Mouse (Mus musculus) lung, postnatal 0 days (tissue): ENCODE results near the gene Gngt2. TPM values are rescaled to one million over a fixed set of nuclear protein-coding genes. Genes with fewer than 3 reads are reported as not detected.

Source experiments
- ATAC-seq: fragments of 200-750 bp; cut with Nextera tagmentation; 2 replicates; pipeline ENCODE4 v1.8.0; 2017; ENCODE audit warnings: moderate library complexity
- DNase-seq: peaks from one replicate; pipeline ENCODE4 v3.0.0-alpha.2; 2016; ENCODE audit warnings: low spot score
- H3K27ac ChIP-seq: fragments of 300-500 bp; sonication (generic); 2 replicates; pipeline ENCODE4 v1.5.1; 2014; ENCODE audit warnings: antibody characterized with exemption, mild to moderate bottlenecking, low read length, mixed read lengths
- H3K27me3 ChIP-seq: fragments of 300-500 bp; sonication (generic); replicated peaks from 2 replicates; pipeline ENCODE4 v1.6.1; 2014; ENCODE audit warnings: low read length, mixed read lengths; ENCODE audit not compliant: insufficient read depth
- H3K36me3 ChIP-seq: fragments of 300-500 bp; sonication (generic); 2 replicates; pipeline ENCODE4 v1.6.1; 2014; ENCODE audit warnings: low read length, mixed read lengths; ENCODE audit not compliant: insufficient read depth
- H3K4me1 ChIP-seq: fragments of 300-500 bp; sonication (generic); 2 replicates; pipeline ENCODE4 v1.6.1; 2014; ENCODE audit warnings: antibody characterized with exemption, low read depth, low read length, mixed read lengths; ENCODE audit not compliant: insufficient read depth
- H3K4me2 ChIP-seq: fragments of 300-500 bp; sonication (generic); replicated peaks from 2 replicates; pipeline ENCODE4 v1.6.1; 2014; ENCODE audit warnings: low read depth, mild to moderate bottlenecking, low read length, moderate library complexity, mixed read lengths
- H3K4me3 ChIP-seq: fragments of 300-500 bp; sonication (generic); 2 replicates; pipeline ENCODE4 v1.5.1; 2014; ENCODE audit warnings: low read depth, low read length
- H3K9ac ChIP-seq: fragments of 300-500 bp; sonication (generic); replicated peaks from 2 replicates; pipeline ENCODE4 v1.6.1; 2014; ENCODE audit warnings: low read depth, mild to moderate bottlenecking
- H3K9me3 ChIP-seq: fragments of 300-500 bp; sonication (generic); 2 replicates; pipeline ENCODE4 v1.6.1; 2016; ENCODE audit warnings: low read length, mixed read lengths
- CTCF ChIP-seq: IDR thresholded peaks from 2 replicates; pipeline ENCODE4 v1.5.1; 2016; ENCODE audit warnings: antibody characterized with exemption, mild to moderate bottlenecking
- EP300 ChIP-seq: IDR thresholded peaks from 2 replicates; pipeline ENCODE4 v1.6.1; 2016; ENCODE audit warnings: antibody characterized with exemption, mild to moderate bottlenecking, control low read depth
- WGBS: fragments of 180-500 bp; shearing (Covaris S2); extraction: QIAGEN DNeasy Blood & Tissue Kit; methylation state at CpG from one replicate; pipeline ENCODE4 v1.1.7; 2014; 5-methylcytosine and 5-hydroxymethylcytosine counted together
- polyA plus RNA-seq: library from polyadenylated mRNA; unstranded; fragments of >200 nt; fragmentation: Nextera tagmentation; extraction: Ambion mirVana; gene quantifications from 2 replicates; pipeline ENCODE4 v1.2.1, GENCODE M21; 2015

Gene Gngt2
- polyA plus RNA-seq, 1 experiment from 2014 or later = 75.9 TPM

- DNase-seq (no peak), ATAC-seq (no peak)
- Histone ChIP-seq H3K4me1 (peaks cover 13% of the 10 kb centered on the region), H3K27me3 (peaks cover 43% of the 10 kb centered on the region), H3K4me3 (no peak overlapping the region), H3K27ac (no peak overlapping the region), H3K4me2 (no peak overlapping the region), H3K9ac (no peak overlapping the region), H3K36me3 (no peaks in the 10 kb centered on the region), H3K9me3 (no peaks in the 10 kb centered on the region)
- 61% methylated on average over 11 of the region's 11 CpGs for WGBS
- no peak for TF ChIP-seq EP300
- no peak for TF ChIP-seq CTCF
These were observed 8.6 kb upstream of the Gngt2 start for GRCm38 (mm10) chr11:95828181-95828964.

- DNase-seq = no peak
- H3K36me3 ChIP-seq = no peaks in the 10 kb centered on the region
- no peak overlapping the region for H3K4me2 ChIP-seq
- no peaks in the 10 kb centered on the region for H3K9me3 ChIP-seq
- H3K9ac ChIP-seq = no peak overlapping the region
- no peak for ATAC-seq
- H3K4me3 ChIP-seq = no peak overlapping the region
- H3K27me3 ChIP-seq = peaks cover 43% of the 10 kb centered on the region
- no peak for TF ChIP-seq EP300
- no peak for TF ChIP-seq CTCF
- WGBS = 43% methylated on average over 4 of the region's 4 CpGs
- peaks cover 19% of the 10 kb centered on the region for H3K4me1 ChIP-seq
- no peak overlapping the region for H3K27ac ChIP-seq
These were observed 7.4 kb upstream of the Gngt2 start for GRCm38 (mm10) chr11:95829526-95830050.

- Histone ChIP-seq H3K27ac (no peak overlapping the region), H3K9ac (no peak overlapping the region), H3K4me1 (peaks cover 27% of the 10 kb centered on the region), H3K4me2 (peak overlapping the region; percentile 52), H3K4me3 (peak overlapping the region; percentile 35), H3K36me3 (no peaks in the 10 kb centered on the region), H3K9me3 (no peaks in the 10 kb centered on the region), H3K27me3 (peaks cover 43% of the 10 kb centered on the region)
- TF ChIP-seq CTCF (no peak), EP300 (no peak)
- 3% methylated on average over 79 of the region's 80 CpGs for WGBS
- DNase-seq (peak; percentile 28), ATAC-seq (peak; percentile 23; the same call in 1 of the 2 replicates)
These were observed 6.4 kb upstream of the Gngt2 start for GRCm38 (mm10) chr11:95830411-95831275.

DNA sequence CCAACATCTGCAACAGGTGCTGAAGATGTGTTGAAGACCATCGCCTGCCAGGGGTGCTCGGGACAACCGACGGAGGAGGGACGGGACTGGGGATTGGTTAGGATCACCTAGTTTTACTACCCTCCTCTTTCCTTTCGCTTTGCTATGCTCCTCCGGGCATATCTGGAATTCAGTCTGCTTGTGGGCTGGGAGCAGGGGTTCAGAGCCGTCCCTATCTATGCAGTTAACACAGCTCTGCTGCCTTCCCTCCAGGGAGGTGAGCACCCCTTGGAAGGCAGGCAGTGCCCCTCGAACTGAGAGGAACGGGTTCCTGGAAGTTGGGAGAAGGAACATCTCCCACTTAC is 5.8 kb upstream of the Gngt2 start:
- H3K4me1 ChIP-seq = peaks cover 32% of the 10 kb centered on the region
- ATAC-seq (no peak), DNase-seq (no peak)
- no peaks in the 10 kb centered on the region for H3K36me3 ChIP-seq
- no peaks in the 10 kb centered on the region for H3K9me3 ChIP-seq
- H3K4me3 ChIP-seq = peak overlapping the region; percentile 35
- TF ChIP-seq CTCF (no peak), EP300 (no peak)
- H3K4me2 ChIP-seq = peak overlapping the region; percentile 52
- no peak overlapping the region for H3K27ac ChIP-seq
- WGBS = 9% methylated on average over 10 of the region's 10 CpGs
- H3K27me3 ChIP-seq = peaks cover 43% of the 10 kb centered on the region
- no peak overlapping the region for H3K9ac ChIP-seq

DNA sequence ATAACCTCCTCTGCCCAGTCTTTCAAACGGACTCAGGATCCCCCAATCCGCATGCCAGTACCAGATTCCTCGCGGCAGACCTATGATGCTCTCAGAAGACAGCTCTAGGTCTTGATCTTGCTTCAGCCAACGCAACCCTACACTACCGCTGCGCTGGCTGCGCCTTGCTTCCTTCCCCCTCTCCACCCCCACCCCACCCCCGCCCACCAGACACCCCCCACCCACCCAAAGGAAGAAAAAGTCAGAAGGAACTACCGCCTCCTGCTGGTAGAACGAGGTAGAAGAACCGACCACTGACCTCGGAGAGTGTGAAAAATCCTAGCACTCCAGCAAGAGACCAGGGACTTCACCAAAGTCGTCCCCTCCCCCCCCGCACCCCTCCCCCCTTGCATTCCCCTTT is 5.4 kb upstream of the Gngt2 start:
- H3K4me1 ChIP-seq = peaks cover 35% of the 10 kb centered on the region
- WGBS = 7% methylated on average over 14 of the region's 15 CpGs

More for the DNA sequence above, 5.4 kb upstream of the Gngt2 start:
- ATAC-seq (no peak), DNase-seq (peak; percentile 35)
- H3K4me2 ChIP-seq = peak overlapping the region; percentile 52
- H3K27ac ChIP-seq = no peak overlapping the region
- H3K36me3 ChIP-seq = no peaks in the 10 kb centered on the region
- peaks cover 43% of the 10 kb centered on the region for H3K27me3 ChIP-seq
- TF ChIP-seq CTCF = peak; percentile 45
- no peak for TF ChIP-seq EP300
- no peaks in the 10 kb centered on the region for H3K9me3 ChIP-seq
- H3K4me3 ChIP-seq = peak overlapping the region; percentile 35
- H3K9ac ChIP-seq = no peak overlapping the region
